Mouse (Mus musculus) layer of hippocampus, postnatal 25 days (tissue): Measurements from ENCODE around the gene Cmss1. TPM values are rescaled to one million over a fixed set of nuclear protein-coding genes. Genes with fewer than 3 reads are reported as not detected.

ENCODE experiments used
- DNase-seq, 2 experiments: peaks; one replicate each; pipeline ENCODE4 v3.0.0; 2022; ENCODE audit warnings: mixed read lengths in 2 of 2, low spot score in 1 of 2; ENCODE audit errors: extremely low spot score in 1 of 2
- total RNA-seq, 2 experiments: library from RNA; stranded (reverse); gene quantifications; 2 replicates each; pipeline ENCODE4 v1.2.3; 2021

Cmss1 gene
- total RNA-seq, 2 experiments from 2014 or later, result 13.5 to 17.0 TPM

DNA sequence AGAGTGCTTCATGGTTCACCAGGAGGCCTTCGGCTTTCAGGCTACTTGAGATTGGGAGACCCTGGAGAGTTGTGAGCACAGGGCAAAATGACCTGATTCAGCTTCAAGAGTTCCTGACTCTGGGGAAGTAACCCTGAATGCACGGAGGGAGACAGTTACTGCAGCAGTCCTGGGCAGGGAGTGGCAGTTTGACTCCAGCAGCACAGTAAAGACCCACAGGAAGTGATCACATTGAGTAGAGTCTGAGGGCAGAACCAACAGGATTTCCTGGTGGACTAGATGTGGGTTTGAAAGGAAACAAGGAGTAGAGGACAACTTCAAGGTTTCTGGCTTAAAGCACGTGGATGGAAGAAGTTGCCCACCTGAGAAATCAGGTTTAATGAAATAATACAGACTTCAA lies 172.0 kb downstream of the Cmss1 start:
- no peak for DNase-seq

DNA sequence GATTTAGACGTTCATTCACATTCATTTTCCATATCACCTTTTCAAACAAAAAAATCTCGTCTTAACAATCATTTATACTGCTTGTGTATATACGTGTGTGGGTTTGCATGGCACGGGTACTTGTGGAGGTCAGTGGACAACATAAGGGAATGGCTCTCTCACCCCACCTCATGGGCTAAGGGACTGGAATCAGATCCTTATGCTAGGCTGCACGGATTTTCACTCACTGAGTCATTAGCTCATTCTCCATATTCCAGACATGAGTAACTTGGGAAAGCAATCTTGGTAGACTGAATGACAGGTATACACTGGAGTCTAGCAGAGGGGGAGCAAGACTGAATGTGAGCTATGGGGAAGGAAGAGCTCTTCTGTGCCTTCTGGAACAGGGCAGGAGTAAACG lies 173.0 kb downstream of the Cmss1 start:
- DNase-seq, result no peak

DNA sequence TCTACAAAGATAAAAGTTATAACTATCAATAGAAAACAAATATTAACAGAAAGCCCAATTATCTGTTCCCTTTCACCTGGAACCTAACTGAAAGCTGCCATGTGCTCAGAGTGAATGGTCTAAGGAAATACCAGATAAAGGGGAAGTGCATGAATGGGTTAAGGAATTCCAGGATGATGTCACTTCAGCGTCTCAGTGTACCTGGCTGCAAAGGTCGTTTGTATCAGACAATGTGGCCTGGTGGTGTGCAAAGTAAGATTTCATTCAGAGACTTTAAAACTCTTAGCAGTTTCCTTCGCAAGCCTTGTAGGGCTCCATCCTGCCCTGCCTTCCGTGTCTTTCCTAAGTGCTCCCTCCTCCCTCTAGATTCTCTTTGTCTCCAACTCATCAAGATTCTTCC lies 173.5 kb downstream of the Cmss1 start:
- no peak for DNase-seq

DNA sequence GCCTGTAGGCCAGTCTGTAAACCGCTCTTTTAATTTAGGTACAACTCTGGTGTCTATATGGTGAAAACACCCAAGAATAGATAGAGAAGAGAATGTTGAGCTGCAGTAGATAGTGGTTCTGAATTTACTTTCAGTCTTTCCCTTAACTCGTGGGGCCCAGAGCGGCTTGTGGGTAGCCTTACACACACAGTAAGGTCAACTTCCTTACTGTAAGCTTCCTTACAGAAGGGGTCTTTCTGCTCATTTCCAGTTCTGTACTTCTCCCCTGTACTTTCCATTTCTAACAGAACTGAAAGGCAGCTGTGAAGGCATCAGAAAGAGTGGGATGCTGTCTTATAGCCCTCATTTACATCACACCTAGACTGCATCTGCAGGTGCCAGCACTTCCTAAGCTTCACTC lies 175.4 kb downstream of the Cmss1 start:
- DNase-seq, result no peak

DNA sequence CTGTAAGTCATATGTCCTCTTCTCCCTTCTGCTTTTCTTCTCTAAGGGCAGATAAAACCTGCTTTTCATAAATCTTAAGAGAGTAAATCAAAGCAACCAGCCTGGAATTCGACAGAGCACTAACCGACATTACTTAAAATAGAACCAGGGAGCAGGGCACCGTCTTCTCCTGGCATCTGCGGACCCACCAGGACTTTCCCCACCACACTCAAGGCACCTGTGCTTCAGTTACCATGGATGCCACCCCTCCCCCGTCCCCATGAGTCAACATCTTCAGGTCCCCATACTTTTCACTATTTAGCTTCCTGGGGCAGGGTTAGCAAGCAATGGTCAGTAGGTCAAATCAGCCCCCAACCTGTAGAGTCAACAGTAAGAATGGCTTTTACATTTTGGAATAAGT lies 177.7 kb downstream of the Cmss1 start:
- no peak for DNase-seq

DNA sequence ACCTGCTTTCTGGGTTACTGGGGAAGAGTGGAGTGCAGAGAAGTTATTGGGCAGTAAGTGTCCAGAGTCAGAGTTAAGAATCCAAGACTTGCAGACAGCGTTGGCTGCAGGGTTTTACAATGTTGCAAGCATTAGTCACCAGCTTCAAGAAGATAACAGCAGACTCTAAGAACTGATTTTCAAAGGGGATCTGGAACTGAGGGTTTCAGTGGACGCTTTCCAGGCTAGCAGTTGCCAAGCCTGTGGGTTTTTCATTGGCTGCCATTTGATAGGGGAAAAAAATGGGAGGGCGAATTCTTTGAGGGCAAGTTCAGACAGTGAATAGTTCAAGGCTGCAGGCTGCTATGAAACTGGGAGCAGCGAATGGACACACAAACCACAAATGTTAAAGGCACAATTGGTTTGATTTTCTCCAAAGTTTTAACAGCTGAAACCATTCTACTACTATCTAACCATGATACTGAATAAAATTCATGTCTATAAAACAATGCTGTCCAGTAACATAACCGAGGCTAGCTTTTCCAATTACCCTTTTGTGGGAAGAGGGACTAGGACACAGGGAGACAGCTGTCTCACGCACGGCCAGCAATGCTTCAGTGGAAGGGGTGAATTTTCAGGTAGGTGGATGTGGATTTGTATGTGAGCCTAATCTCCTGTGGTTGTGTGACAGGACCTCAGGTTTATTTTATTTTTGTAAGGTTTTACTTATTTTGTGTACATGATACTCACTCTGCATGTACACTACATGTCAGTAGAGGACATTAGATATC lies 179.0 kb downstream of the Cmss1 start:
- DNase-seq, result no peak

DNA sequence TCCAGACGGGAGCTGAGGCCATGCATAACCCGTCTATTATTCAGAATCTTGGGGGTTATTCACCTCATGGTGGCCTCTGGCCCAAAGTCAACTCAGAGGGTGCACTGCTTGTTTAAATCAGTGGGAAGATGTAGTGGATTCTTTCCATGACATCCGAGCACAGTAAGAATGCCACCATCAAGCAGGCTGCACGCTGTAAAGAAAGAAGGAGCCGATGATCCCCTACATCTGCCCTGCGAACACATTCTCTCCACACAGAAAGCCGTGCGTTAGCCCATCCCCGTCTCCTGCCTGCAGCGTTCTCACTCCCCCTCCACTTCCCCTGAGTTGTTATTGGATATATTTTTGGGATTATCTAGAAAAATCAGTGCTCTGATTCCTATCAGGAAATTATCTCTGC lies 180.0 kb downstream of the Cmss1 start:
- no peak for DNase-seq

DNA sequence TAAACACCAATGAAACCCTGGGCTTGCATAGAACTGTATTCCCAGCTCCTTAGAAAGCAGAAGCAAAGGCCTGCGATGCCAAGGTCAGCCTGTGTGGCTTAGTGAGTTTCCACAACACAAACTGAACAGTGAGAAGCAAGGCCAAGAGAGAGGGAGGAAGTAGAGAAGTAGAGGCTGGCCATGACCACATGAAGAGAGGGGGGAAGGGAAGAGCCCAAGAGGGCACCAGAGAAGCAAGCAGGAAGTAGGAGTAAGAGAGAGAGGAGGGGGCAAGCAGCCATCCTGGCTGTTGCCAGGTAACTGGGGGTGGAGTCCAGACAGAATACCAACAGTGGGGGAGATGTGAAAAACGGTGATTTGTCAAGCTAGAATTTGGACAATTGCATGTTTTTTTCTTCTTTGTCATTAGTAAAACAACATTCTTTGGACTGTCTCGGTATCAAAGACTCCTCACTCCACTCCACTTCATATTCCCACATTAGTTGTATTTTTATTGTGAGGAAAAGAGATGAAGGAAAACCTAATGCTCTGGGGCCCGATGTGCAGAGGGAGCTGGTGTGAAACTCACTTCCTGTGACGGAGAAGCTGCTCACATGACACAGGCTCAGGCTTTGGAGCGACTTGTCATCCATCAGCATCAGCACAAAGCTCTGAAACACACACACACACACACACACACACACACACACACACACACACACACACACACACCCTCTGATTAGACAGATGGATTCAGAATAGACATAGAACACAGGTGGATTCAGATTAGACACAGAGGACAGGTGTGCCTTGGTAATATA lies 183.5 kb downstream of the Cmss1 start:
- DNase-seq, result no peak

DNA sequence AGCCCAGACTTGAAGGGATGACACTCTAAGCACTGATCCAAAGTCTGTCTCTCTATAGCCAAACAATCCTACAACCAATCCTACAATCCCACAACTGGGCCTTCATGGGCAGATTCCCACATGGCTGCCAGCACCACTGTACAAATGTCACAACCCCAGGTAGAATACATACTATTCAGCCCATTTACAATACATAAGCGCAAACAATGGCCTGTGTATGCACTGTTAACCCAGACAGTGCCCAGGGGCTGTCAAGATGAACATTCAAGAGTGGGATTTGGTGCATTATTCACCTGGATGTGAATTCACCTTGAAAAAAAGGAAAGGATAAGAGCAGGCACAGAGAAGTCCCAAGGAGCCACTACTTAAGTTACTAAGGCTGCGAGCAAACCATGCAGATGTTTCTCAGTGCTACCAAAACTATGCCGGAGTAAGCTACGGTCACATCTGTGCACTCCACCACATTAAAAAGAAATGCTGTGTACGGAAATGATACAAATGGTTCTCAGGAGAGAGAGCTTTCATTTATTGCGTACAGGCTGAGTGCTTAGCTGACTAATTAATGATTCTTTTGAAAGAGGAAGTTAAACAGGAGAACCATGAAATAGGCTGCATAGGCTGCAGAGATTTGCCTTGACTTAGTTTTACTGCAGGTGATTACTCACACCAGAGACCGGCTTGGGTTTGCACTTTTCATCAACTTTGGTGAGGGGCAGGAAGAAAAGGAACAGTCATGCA lies 184.8 kb downstream of the Cmss1 start:
- no peak for DNase-seq

DNA sequence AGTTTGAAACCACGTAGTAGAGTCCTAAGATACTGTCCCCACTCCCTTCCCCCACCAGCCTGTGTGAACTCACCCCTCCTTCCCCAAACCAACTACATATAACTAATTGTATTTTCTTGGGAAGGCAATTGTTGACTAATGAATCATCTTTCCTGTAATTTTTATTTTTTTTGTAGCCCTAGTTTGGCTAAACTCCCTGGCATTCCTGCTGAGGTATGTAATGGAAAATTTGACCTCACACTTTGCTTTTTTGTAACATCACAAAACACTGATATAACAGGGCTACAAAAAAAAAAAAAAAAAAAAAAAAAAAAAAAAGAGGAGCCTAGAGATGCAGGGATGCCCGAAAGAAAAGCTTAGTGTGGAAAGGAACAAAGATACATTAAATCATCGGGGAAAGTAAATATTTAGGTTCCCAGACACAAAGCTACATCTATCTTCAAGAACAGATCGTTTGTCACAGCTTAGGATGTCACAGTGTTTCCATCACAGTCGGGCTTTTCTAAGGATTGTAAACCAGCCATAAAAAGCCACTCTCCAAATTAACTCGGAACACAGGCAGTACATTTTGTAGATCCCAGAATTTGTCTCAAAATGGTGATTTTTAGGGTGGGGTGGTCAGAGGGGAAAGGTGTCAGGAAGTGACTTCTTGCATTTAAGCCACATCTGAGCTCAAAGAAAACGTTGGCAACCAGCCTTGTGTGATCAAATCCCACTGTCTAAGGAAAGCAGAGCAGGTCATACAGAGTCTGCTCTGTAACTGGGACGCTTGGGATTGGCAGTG lies 185.7 kb downstream of the Cmss1 start:
- DNase-seq, result no peak

DNA sequence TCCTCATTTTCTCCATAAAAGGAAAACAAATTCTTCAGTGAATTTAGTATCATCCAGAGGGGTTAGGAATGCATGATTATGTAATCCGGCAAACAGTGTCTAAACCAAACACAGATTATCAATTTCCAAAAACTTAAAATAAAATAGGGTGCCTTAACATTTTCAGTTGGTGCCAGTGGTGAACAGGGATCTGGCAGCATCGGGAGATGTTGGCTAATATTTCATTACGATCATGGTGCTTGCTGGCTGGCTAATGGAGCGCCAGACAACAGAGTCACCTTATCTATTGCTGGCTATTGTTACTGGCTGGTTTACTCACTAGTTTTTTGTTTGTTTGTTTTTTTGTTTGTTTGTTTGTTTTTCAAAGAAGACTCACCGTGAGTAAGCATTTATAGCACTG lies 186.8 kb downstream of the Cmss1 start:
- DNase-seq, result no peak

DNA sequence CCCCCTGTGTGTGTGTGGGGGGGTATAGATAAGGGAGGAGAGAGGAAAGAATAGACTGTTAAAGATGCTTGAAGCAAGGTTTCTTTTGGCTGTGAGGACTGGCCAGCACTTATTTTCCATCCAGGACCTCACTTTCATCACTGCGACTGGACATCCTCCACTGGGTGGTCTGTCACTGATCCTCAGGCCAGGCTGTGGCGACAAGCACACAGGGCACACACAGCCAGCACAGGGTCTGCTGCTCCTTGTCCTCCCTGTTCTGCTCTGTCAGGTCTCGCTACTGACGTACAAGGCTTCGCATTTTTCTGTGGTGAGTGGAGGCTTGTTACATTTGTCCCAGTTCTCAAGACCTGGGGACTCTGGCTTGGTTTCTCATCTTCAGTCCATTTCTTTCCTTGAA lies 187.3 kb downstream of the Cmss1 start:
- no peak for DNase-seq

DNA sequence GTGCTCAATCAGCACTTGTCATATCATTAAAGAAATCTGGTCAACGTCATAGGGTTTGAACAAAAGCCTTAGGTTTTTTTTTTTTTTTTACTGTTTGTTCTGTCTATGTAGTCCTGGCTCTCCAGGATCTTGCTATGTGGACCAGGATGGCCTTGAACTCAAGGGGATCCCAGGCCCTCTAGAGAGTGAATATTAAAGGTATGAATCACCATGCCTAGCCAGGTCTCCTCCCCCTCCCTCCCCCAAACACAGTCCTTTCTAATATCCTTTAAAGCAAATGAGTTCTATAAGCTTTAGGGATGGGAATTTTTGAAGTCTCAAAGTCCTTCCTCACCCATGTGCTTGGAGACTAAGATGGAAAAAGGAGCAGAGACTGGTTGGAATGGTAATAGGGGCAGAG lies 188.7 kb downstream of the Cmss1 start:
- DNase-seq, result no peak

DNA sequence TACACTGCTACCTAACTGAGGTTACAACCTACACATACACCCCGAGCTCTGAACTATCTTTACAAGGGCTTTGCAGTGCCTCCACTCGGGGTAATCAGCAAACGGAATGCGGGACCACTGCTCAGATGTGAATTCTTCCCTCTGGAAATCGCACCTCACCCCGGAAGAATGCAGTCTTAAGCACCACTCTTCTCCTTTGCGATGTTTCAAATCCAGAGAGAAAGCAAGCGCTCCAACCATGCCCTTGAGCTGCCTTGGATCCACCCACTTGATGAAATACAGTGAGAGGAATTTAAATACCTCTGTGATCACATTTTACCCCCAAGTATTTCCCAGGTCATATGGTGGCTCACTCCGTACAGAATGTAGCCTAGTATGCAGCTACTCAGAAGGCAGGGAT lies 189.6 kb downstream of the Cmss1 start:
- DNase-seq, result no peak

DNA sequence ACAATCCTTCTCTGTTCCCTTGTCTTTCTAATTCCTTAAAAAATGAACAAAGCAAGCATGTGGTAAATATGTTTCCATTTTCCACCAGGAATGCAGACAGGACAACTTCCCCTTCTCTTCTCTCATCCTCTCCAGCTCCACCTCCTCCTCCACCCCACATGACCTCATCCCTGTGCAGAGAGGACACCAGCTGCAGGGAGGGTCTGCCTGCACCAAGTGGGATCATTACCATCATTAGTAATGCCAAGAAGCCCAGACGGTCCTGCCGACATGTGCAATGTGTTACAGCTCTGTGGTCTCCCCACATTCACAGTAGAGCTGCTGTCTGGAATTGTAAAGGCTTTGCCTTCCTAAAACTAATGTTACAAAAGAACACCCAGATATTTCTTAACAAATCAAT lies 190.6 kb downstream of the Cmss1 start:
- no peak for DNase-seq

DNA sequence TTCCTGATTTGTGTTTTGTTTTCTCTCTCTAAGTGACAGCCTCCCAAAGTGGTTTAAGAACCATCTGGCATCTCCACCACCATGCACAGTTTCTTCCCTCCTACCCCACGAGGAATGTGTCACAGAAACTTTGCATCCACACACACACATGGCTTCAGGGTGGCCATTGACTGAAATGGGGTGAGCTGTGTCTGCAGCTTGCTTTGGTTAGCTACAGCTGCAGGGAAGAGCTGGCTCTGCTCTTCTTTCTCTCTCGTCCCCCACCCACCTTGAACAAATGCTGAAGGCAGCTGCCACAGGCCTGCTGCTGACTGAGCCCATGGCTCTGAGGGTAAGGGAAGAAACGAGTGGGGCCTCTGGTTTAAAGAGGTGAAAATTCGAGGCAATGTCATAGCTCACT lies 193.9 kb downstream of the Cmss1 start:
- no peak for DNase-seq

DNA sequence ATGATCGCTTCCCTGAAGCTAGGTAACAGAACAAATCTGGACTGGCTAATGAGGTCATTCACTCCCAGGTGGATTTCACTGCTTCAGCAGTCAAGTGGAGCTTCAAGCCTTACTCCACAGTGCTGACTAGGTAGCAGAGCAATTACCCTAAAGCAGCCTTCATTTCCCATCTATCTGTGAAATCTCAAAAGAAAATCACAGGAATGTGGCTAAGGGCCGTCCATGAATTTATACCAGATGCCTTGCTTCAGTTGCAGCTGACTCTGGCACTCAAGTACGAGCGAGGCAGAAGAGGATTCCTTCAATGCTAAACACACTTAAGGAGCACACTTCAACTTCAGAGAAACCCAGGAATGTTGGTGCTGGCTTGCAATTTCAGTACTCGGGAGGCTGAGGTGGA lies 202.8 kb downstream of the Cmss1 start:
- no peak for DNase-seq

DNA sequence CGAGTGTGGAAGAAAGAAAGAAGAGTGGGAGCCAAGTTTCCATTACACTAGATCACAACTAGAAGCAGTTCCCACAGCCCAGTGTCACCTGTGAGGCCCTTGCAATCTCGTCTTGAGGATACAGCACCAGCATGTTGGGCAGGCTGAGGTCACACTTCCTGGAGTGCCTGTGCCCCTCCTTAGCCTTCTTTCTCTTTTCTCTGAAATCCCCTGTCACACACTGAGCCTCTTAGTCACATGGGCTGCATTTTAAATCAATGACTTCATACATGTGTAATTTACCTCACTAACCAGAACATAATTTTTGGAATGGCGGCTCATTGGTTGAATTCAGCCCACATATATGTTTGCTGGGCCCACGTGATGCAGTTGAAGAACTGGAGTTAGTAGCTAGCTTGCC lies 203.8 kb downstream of the Cmss1 start:
- no peak for DNase-seq

DNA sequence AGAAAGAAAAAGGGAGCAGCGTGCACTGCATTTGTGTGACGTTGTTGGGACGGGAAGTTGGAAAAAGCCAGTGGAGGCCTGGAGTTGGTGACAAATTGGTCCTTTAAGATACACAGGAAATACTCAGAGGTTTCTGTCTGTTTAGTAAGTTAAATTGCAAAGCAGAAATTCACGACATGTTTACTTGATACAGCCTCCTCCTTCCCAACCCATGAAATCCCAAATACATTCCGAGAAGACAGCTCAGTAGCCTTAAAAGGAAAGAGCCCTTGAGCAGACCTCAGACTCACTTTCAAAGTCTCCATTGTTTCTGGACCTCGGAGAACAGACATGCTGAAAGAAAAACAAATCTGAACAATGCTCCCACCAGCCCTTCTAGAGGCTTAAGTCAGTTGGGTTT lies 205.0 kb downstream of the Cmss1 start:
- no peak for DNase-seq

DNA sequence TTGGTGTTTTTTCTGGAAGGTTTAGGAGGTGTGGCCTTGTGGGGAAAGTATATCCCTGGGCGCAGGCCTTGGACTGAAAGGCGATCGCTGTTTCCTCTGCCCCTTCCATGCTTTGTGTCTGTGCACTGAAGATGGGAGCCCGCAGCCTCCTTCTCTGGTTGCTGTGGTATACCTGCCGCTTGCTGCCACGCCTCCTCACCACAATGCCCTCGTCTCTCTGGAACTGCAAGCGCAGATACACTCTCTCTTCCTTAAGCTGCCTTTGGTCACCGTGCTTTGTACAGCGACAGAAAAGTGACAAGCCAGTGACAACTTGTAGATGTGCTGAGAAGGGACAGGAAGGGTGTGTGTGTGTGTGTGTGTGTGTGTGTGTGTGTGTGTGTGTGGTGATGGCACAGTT lies 207.1 kb downstream of the Cmss1 start:
- no peak for DNase-seq
